Mouse (Mus musculus) hindbrain, embryonic 14.5 days (tissue): ENCODE measurements around the gene Shtn1. TPM values are rescaled to one million over a fixed set of nuclear protein-coding genes. Genes with fewer than 3 reads are reported as not detected.

Experiments used
- ATAC-seq: fragments of 200-750 bp; cut with Nextera tagmentation; 2 replicates; pipeline ENCODE4 v1.8.0; 2017; ENCODE audit warnings: moderate number of reproducible peaks, mild to moderate bottlenecking, moderate TSS enrichment, moderate library complexity; ENCODE audit not compliant: low FRiP score
- DNase-seq: peaks from one replicate; pipeline ENCODE4 v3.0.0-alpha.2; 2015; ENCODE audit warnings: low spot score
- H3K27ac ChIP-seq: fragments of 300-500 bp; sonication (generic); 2 replicates; pipeline ENCODE4 v1.5.1; 2014; ENCODE audit warnings: mild to moderate bottlenecking, moderate library complexity
- H3K27me3 ChIP-seq: fragments of 300-500 bp; sonication (generic); 2 replicates; pipeline ENCODE4 v1.6.1; 2014; ENCODE audit warnings: mild to moderate bottlenecking, low read length, mixed read lengths; ENCODE audit not compliant: control insufficient read depth, insufficient read depth
- H3K36me3 ChIP-seq: fragments of 300-500 bp; sonication (generic); replicated peaks from 2 replicates; pipeline ENCODE4 v1.6.1; 2014; ENCODE audit not compliant: control insufficient read depth, insufficient read depth
- H3K4me1 ChIP-seq: fragments of 300-500 bp; sonication (generic); replicated peaks from 2 replicates; pipeline ENCODE4 v1.6.1; 2014; ENCODE audit warnings: antibody characterized with exemption, low read length, mixed read lengths; ENCODE audit not compliant: control insufficient read depth, insufficient read depth
- H3K4me2 ChIP-seq: fragments of 300-500 bp; sonication (generic); replicated peaks from 2 replicates; pipeline ENCODE4 v1.6.1; 2014; ENCODE audit warnings: mild to moderate bottlenecking, moderate library complexity
- H3K4me3 ChIP-seq: fragments of 300-500 bp; sonication (generic); replicated peaks from 2 replicates; pipeline ENCODE4 v1.5.1; 2014; ENCODE audit warnings: mild to moderate bottlenecking, low read length
- H3K9ac ChIP-seq: fragments of 300-500 bp; sonication (generic); 2 replicates; pipeline ENCODE4 v1.6.1; 2014
- H3K9me3 ChIP-seq: fragments of 300-500 bp; sonication (generic); 2 replicates; pipeline ENCODE4 v1.6.1; 2016; ENCODE audit warnings: low read length; ENCODE audit not compliant: control insufficient read depth
- WGBS: fragments of 180-500 bp; shearing (Covaris S2); extraction: QIAGEN DNeasy Blood & Tissue Kit; methylation state at CpG from one replicate; pipeline ENCODE4 v1.1.7; 2014; 5-methylcytosine and 5-hydroxymethylcytosine counted together
- polyA plus RNA-seq: library from polyadenylated mRNA; unstranded; fragments of >200 nt; fragmentation: Nextera tagmentation; extraction: Ambion mirVana; gene quantifications from 2 replicates; pipeline ENCODE4 v1.2.1, GENCODE M21; 2014

Shtn1 gene
- polyA plus RNA-seq, 1 experiment from 2014 or later: 51.8 TPM

- no peaks in the 10 kb centered on the region for H3K36me3 ChIP-seq
- no peak for DNase-seq
- peak overlapping the region; percentile 87 for H3K9ac ChIP-seq
- peaks cover 27% of the 10 kb centered on the region for H3K27me3 ChIP-seq
- H3K27ac ChIP-seq: 0 out of 2 replicates have a peak overlapping the region, but pooled peaks have one; percentile 69
- ATAC-seq: no peak
- peak overlapping the region; percentile 90 for H3K4me2 ChIP-seq
- peak overlapping the region; percentile 88 for H3K4me3 ChIP-seq
- WGBS: 40% methylated on average over 3 of the region's 3 CpGs
- no peaks in the 10 kb centered on the region for H3K9me3 ChIP-seq
- peaks cover 15% of the 10 kb centered on the region; the same call in 1 of the 2 replicates for H3K4me1 ChIP-seq
These were observed 1.5 kb downstream of the Shtn1 start for GRCm38 (mm10) chr19:59074381-59074780.

- Histone ChIP-seq H3K4me1 (peaks cover 15% of the 10 kb centered on the region; the same call in 1 of the 2 replicates), H3K4me3 (no peak overlapping the region), H3K9me3 (no peaks in the 10 kb centered on the region), H3K27me3 (peaks cover 27% of the 10 kb centered on the region), H3K4me2 (no peak overlapping the region), H3K9ac (no peak overlapping the region), H3K36me3 (no peaks in the 10 kb centered on the region), H3K27ac (no peak overlapping the region)
- ATAC-seq (no peak), DNase-seq (no peak)
- 75% methylated on average over 6 of the region's 6 CpGs for WGBS
These were observed 2.9 kb downstream of the Shtn1 start for GRCm38 (mm10) chr19:59073006-59073405.

DNA sequence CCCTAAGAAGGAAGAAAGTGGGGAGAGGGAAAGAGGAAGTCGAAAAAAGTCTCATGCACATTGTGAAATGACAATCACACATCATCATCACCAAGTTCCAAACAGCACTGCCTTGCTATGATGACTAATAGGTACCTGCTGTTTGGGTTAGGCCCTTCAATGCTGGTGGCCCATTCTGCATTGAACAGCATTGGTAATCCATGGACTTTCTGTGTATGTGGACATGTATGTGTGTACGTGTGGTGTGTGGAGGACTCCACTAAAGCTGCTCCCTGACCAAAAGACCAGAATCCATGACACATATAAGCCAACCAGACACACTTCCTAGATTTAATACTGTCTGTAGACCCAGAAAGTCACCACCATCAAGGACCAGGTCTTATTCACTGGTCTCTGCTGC, 3.9 kb downstream of the Shtn1 start:
- Histone ChIP-seq H3K9me3 (no peaks in the 10 kb centered on the region), H3K4me2 (no peak overlapping the region), H3K4me3 (no peak overlapping the region), H3K4me1 (peaks cover 15% of the 10 kb centered on the region; the same call in 1 of the 2 replicates), H3K36me3 (no peaks in the 10 kb centered on the region), H3K9ac (no peak overlapping the region), H3K27ac (no peak overlapping the region), H3K27me3 (peaks cover 17% of the 10 kb centered on the region; the same call in 1 of the 2 replicates)
- DNase-seq (no peak), ATAC-seq (no peak)
- 94% methylated on average over 2 of the region's 2 CpGs for WGBS

DNA sequence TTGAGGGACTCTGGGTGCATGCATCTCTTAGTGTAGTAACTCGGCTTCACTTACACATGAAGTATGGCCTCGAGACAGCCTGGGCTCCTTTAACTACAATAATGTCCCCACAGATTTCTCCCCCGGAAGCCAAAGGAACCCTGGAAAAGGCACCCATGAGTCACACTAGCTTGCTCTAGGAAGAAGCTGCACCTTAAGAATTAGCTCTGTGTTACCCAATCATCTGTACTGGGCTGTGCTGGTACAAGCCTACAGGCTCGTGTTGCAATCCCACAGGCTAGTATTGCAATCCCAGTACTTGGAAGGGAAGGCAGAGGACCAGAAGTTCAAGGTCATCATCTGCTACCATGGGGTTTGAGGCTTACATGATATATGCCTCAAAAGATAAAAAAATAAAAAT, 4.5 kb downstream of the Shtn1 start:
- 82% methylated on average over 4 of the region's 4 CpGs for WGBS
- Histone ChIP-seq H3K4me2 (no peak overlapping the region), H3K27ac (no peak overlapping the region), H3K9me3 (no peaks in the 10 kb centered on the region), H3K4me1 (peaks cover 15% of the 10 kb centered on the region; the same call in 1 of the 2 replicates), H3K4me3 (no peak overlapping the region), H3K9ac (no peak overlapping the region), H3K36me3 (no peaks in the 10 kb centered on the region), H3K27me3 (peaks cover 11% of the 10 kb centered on the region; the same call in 1 of the 2 replicates)
- DNase-seq (no peak), ATAC-seq (no peak)

DNA sequence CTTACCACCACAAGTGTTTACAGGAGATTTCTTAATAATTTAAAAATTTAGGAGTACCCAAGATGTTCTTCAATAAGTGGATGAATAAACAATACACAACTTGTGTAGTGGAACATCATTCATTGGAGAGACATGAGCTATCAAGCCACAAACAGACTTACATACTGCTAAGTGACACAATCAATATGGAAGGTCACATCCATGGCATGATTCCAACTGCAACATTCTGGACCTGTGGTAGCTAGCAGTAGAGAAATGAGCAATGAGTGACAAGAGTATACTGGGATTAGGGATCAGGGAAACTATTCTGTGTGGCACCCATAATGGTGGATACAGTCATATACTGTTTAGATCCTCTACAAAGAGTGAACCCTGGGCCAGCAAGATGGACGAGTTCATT, 8.2 kb downstream of the Shtn1 start:
- Histone ChIP-seq H3K36me3 (no peaks in the 10 kb centered on the region), H3K4me3 (no peak overlapping the region), H3K9me3 (no peaks in the 10 kb centered on the region), H3K9ac (no peak overlapping the region), H3K27me3 (no peaks in the 10 kb centered on the region), H3K4me2 (no peak overlapping the region), H3K4me1 (no peaks in the 10 kb centered on the region), H3K27ac (no peak overlapping the region)
- ATAC-seq: no peak
- 86% methylated on average over 1 of the region's 1 CpGs for WGBS
- DNase-seq: no peak

GRCm38 (mm10) chr19:59066670-59067069, 9.2 kb downstream of the Shtn1 start:
- Histone ChIP-seq H3K27me3 (no peaks in the 10 kb centered on the region), H3K36me3 (no peaks in the 10 kb centered on the region), H3K27ac (no peak overlapping the region), H3K9ac (no peak overlapping the region), H3K9me3 (no peaks in the 10 kb centered on the region), H3K4me1 (no peaks in the 10 kb centered on the region), H3K4me2 (no peak overlapping the region), H3K4me3 (no peak overlapping the region)
- DNase-seq (no peak), ATAC-seq (no peak)
- WGBS: 91% methylated on average over 2 of the region's 2 CpGs

GRCm38 (mm10) chr19:59066115-59066514, 9.8 kb downstream of the Shtn1 start:
- H3K9me3 ChIP-seq: no peaks in the 10 kb centered on the region
- H3K4me1 ChIP-seq: no peaks in the 10 kb centered on the region
- H3K36me3 ChIP-seq: no peaks in the 10 kb centered on the region
- ATAC-seq: no peak
- no peak overlapping the region for H3K4me2 ChIP-seq
- H3K4me3 ChIP-seq: no peak overlapping the region
- DNase-seq: no peak
- no peak overlapping the region for H3K27ac ChIP-seq
- H3K9ac ChIP-seq: no peak overlapping the region
- H3K27me3 ChIP-seq: no peaks in the 10 kb centered on the region
- 54% methylated on average over 5 of the region's 5 CpGs for WGBS

- 87% methylated on average over 5 of the region's 5 CpGs for WGBS
- Histone ChIP-seq H3K27me3 (no peaks in the 10 kb centered on the region), H3K4me1 (no peaks in the 10 kb centered on the region), H3K4me3 (no peak overlapping the region), H3K9ac (no peak overlapping the region), H3K27ac (no peak overlapping the region), H3K9me3 (no peaks in the 10 kb centered on the region), H3K36me3 (no peaks in the 10 kb centered on the region), H3K4me2 (no peak overlapping the region)
- ATAC-seq (no peak), DNase-seq (no peak)
These were observed 11.3 kb downstream of the Shtn1 start for GRCm38 (mm10) chr19:59064616-59065015.

DNA sequence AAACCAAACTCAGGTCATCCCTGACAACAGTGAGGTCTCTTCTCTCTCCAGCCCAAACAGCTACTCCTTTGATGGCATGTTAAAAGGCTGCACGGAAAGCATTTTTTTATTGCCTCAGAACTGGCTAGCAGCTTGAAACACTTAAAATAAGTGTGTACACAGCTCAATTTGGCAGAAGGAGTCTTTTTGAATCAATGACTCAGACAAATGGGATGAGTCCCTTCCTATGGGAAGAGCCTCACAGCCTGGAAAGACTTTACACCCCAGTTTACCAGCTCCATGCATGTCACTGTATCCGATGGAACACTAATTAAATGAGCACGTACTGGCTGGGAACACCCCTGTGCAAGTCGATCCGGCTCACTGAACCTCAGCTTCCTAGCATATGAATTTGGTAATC, 12.3 kb downstream of the Shtn1 start:
- ATAC-seq (no peak), DNase-seq (no peak)
- H3K9me3 ChIP-seq: no peaks in the 10 kb centered on the region
- no peak overlapping the region for H3K27ac ChIP-seq
- H3K9ac ChIP-seq: no peak overlapping the region
- no peaks in the 10 kb centered on the region for H3K4me1 ChIP-seq
- H3K27me3 ChIP-seq: no peaks in the 10 kb centered on the region
- WGBS: 92% methylated on average over 5 of the region's 5 CpGs
- H3K36me3 ChIP-seq: no peaks in the 10 kb centered on the region
- H3K4me3 ChIP-seq: no peak overlapping the region
- H3K4me2 ChIP-seq: no peak overlapping the region

DNA sequence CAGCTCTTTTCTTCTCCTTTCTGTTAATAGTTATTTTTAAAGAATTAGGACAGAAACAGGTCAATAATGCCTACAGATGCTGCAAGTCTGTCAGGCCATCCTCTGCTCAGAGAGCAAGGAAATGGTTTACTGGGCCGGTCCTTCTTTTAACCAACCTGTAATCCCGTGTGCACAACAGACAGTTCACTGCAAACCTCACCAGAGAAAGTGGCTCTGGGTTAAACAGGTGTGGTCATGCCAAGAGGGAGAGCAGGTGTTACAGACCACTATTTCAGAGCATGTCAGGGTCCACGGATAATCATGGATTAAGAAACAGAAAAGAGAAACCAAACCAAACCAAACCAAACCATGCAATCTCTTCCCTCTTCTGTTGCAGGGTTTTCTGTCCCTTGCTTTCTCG, 17.8 kb downstream of the Shtn1 start:
- 87% methylated on average over 4 of the region's 4 CpGs for WGBS
- H3K4me2 ChIP-seq: no peak overlapping the region
- DNase-seq (no peak), ATAC-seq (no peak)
- peaks cover 6% of the 10 kb centered on the region; the same call in 1 of the 2 replicates for H3K4me1 ChIP-seq
- H3K9ac ChIP-seq: no peak overlapping the region
- H3K27ac ChIP-seq: no peak overlapping the region
- no peaks in the 10 kb centered on the region for H3K27me3 ChIP-seq
- no peaks in the 10 kb centered on the region for H3K36me3 ChIP-seq
- no peaks in the 10 kb centered on the region for H3K9me3 ChIP-seq
- H3K4me3 ChIP-seq: no peak overlapping the region
